Mouse (Mus musculus): Measurements from ENCODE around the gene Prok1.

DNA sequence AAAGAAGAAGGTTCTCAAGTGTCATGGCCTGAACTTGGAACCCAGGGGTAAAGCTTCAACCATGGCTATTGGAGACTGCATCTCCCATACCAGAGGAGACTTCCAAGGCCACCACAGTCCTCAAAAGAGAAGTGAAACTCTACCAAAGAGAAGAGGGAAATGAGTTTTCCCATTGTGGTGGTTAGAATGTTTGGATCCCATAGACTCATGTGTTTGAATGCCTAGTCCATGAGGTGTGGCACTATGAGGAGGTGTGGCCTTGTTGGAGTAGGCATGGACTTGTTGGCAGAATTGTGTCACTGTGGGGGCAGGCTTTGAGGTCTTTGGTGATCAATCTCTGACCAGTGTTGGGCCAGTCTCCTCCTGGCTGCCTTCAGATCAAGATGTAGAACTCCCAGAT is 34.3 kb downstream of the Prok1 start:
- TF ChIP-seq CTCF (conservative IDR thresholded peaks at IDR 0.05 in 1 of 2, IDR thresholded peaks at IDR 0.05 in 1 of 2; ENCODE audit: low read depth in 2 of 2, low read length in 2 of 2) (no peak), RAD21 (IDR thresholded peaks at IDR 0.05; ENCODE audit: low read depth, low read length) (no peak)

Data from CH12.LX (cell line).